Mouse (Mus musculus): Measurements from ENCODE around the gene Sox3. TPM values are rescaled to one million over a fixed set of nuclear protein-coding genes. Genes with fewer than 3 reads are reported as not detected.

The Sox3 gene
- total and polyA plus RNA-seq, 3 experiments: not detected

DNA sequence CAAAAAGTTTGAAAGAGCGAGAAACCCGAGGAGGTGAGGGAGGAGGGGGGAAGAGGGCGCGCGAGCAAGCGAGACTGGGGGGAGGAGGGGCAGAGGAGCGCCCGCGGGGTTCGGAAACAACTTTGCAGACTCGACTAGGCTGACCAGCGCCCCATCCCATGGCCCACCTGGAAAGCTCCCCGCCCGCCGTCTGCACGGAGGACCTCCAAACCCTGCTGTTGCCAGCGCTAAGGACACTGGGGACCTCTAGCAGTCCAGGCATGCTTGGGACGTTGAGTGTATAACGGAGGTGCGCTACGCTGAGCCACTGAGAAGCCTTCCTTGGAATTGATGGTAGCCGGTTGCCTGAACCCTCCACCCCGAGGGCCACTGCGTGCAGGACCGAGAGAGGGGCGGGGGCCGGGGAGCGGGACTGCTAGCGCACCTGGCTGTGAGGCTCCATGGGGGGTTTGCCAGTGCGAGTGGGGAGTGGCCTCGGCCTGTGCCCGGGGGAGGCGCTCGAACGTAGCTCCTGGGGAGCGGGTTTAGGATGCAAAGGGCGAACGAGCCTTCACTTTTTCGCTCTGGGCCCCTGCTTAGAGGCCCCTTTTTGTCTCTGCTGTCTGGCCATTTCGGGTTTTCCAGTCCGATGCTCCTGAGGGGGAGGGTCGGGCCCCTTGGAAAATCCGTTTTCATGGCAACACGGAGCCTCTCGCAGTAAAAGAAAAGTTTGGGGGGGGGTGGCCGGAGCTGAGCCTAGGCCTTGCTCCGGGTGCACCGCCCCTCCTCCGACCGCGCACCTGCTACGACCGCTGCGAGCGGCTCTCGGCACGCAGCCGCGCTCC, 702 bp upstream of the Sox3 start:
- DNase-seq (ENCODE audit: low spot score): no peak
- ATAC-seq (ENCODE audit: extremely low read depth, insufficient number of reproducible peaks, low FRiP score, poor library complexity, severe bottlenecking): no peak
- Histone ChIP-seq H3K36me3 (replicated peaks) (no peaks in the 10 kb centered on the region), H3K4me3 (ENCODE audit: low read depth, low read length) (no peak overlapping the region), H3K9me3 (replicated peaks) (peaks cover 34% of the 10 kb centered on the region), H3K27me3 (ENCODE audit: insufficient read depth, low read length) (no peaks in the 10 kb centered on the region), H3K4me1 (ENCODE audit: insufficient read depth, low read depth, low read length) (no peaks in the 10 kb centered on the region)
- no peak for TF ChIP-seq GATA2 (IDR thresholded peaks at IDR 0.05; ENCODE audit: borderline replicate concordance, low read depth, low read length)
- TF ChIP-seq CTCF (IDR thresholded peaks at IDR 0.05; ENCODE audit: low read depth, low read length): no peak
- no peak for TF ChIP-seq GATA1 (IDR thresholded peaks at IDR 0.05; ENCODE audit: borderline replicate concordance, low read length)
- TF ChIP-seq POLR2AphosphoS5 (IDR thresholded peaks at IDR 0.05; ENCODE audit: insufficient replicate concordance, low read depth, low read length): no peak

DNA sequence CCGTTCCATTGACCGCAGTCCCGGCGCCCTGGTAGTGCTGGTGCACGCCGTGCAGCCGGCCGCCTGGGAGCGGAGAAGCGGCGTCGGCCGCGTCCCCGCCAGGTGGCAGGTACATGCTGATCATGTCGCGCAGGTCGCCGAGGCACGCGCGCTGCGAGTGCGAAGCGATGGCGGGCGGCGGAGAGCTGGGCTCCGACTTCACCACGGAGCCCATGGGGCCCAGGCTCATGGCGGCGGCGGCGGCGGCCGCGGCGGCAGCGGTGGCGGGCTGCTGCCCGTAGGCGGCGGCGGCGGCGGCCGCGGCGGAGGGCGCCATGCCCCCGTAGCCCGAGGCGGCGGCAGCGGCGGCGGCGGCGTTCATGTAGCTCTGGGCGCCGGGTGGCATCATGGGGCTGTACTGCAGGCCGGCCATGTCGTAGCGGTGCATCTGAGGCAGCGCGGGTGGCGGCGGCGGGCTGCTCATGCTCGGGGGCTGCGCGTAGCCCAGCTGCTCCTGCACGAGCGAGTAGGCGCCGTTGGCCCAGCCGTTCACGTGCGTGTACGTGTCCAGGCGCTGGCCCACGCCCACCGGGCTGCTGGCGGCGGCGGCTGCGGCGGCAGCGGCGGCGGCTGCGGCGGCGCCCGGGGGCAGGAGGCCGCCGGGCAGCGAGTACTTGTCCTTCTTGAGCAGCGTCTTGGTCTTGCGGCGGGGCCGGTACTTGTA, 981 bp downstream of the Sox3 start:
- H3K36me3 ChIP-seq (replicated peaks): no peaks in the 10 kb centered on the region
- DNase-seq (ENCODE audit: low spot score) (no peak), ATAC-seq (ENCODE audit: extremely low read depth, insufficient number of reproducible peaks, low FRiP score, poor library complexity, severe bottlenecking) (no peak)
- H3K9me3 ChIP-seq (replicated peaks): peaks cover 34% of the 10 kb centered on the region
- H3K4me1 ChIP-seq (ENCODE audit: insufficient read depth, low read depth, low read length): no peaks in the 10 kb centered on the region
- TF ChIP-seq POLR2AphosphoS5 (IDR thresholded peaks at IDR 0.05; ENCODE audit: insufficient replicate concordance, low read depth, low read length): no peak
- no peak for TF ChIP-seq GATA2 (IDR thresholded peaks at IDR 0.05; ENCODE audit: borderline replicate concordance, low read depth, low read length)
- TF ChIP-seq TAL1 (conservative IDR thresholded peaks at IDR 0.05; ENCODE audit: low read depth, low read length): no peak
- no peak for TF ChIP-seq CTCF (IDR thresholded peaks at IDR 0.05; ENCODE audit: low read depth, low read length)
- TF ChIP-seq GATA1 (IDR thresholded peaks at IDR 0.05; ENCODE audit: borderline replicate concordance, low read length): no peak
- no peaks in the 10 kb centered on the region for H3K27me3 ChIP-seq (ENCODE audit: insufficient read depth, low read length)
- no peak overlapping the region for H3K4me3 ChIP-seq (ENCODE audit: low read depth, low read length)

DNA sequence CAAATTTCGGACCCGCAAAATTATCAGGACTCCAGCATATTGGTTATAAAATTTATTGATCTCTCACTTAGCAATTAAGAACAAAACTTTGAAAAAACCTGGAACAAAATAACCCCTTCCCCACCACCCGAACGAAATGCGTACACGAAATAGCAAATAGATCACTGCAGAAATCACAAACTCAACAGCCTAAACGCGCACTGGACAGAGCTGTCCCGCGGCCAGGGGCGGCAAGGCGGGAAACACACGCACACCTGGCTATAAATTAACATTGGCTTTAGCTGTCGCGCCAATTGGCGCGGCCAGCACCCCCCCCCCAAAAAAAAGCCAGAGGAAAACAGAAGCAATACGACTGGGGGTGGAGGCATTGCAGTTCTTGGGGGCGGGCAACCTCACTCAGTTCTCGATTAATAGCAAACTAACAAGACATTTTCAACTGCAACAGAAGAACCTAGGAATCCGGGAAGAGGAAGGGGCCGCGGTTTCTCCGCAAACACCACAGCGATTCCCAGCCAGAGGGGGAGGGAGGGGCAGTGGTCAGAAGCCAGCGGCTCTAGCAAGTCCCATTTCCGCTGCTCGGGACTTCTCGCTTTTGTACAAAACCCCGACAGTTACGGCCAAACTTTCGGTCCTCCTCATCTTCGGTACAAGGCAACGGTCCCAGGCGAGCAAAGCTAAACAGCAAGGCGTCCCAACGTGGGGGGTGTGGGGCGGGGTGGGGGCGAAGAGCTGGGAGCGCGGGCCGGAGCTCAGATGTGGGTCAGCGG, 1.7 kb downstream of the Sox3 start:
- no peak for TF ChIP-seq TAL1 (conservative IDR thresholded peaks at IDR 0.05; ENCODE audit: low read depth, low read length)
- no peak for TF ChIP-seq CTCF (IDR thresholded peaks at IDR 0.05; ENCODE audit: low read depth, low read length)
- TF ChIP-seq GATA1 (IDR thresholded peaks at IDR 0.05; ENCODE audit: borderline replicate concordance, low read length): no peak
- no peak for TF ChIP-seq POLR2AphosphoS5 (IDR thresholded peaks at IDR 0.05; ENCODE audit: insufficient replicate concordance, low read depth, low read length)
- no peak for TF ChIP-seq GATA2 (IDR thresholded peaks at IDR 0.05; ENCODE audit: borderline replicate concordance, low read depth, low read length)
- no peak for DNase-seq (ENCODE audit: low spot score)
- Histone ChIP-seq H3K4me1 (ENCODE audit: insufficient read depth, low read depth, low read length) (no peaks in the 10 kb centered on the region), H3K4me3 (ENCODE audit: low read depth, low read length) (no peak overlapping the region), H3K36me3 (replicated peaks) (no peaks in the 10 kb centered on the region), H3K27me3 (ENCODE audit: insufficient read depth, low read length) (no peaks in the 10 kb centered on the region), H3K9me3 (replicated peaks) (peaks cover 34% of the 10 kb centered on the region)
- ATAC-seq (ENCODE audit: extremely low read depth, insufficient number of reproducible peaks, low FRiP score, poor library complexity, severe bottlenecking): no peak

DNA sequence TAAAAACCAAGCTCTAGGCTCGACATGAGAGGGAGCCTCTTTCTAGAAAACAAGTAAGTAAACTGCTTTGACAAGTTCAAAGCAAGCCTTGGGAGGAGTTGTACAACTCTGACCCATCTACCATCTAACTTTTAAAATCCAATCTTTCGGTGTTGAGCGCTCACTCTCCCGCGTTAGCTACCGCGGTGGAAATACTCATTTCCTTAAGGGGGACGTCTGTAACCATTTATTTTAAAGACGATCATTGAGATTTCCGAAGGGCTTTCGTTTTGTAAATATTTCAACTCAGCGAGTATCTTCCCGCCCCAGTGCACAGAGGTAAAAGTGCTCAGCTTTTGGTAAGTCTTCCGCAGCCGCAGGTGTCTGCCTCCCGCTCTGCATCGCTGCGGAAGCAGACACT, 2.6 kb downstream of the Sox3 start:
- H3K4me1 ChIP-seq (ENCODE audit: insufficient read depth, low read depth, low read length): no peaks in the 10 kb centered on the region
- ATAC-seq (ENCODE audit: extremely low read depth, insufficient number of reproducible peaks, low FRiP score, poor library complexity, severe bottlenecking) (no peak), DNase-seq (ENCODE audit: low spot score) (no peak)
- no peaks in the 10 kb centered on the region for H3K27me3 ChIP-seq (ENCODE audit: insufficient read depth, low read length)
- H3K36me3 ChIP-seq (replicated peaks): no peaks in the 10 kb centered on the region
- no peak overlapping the region for H3K4me3 ChIP-seq (ENCODE audit: low read depth, low read length)
- TF ChIP-seq GATA2 (IDR thresholded peaks at IDR 0.05; ENCODE audit: borderline replicate concordance, low read depth, low read length): no peak
- TF ChIP-seq POLR2AphosphoS5 (IDR thresholded peaks at IDR 0.05; ENCODE audit: insufficient replicate concordance, low read depth, low read length): no peak
- TF ChIP-seq CTCF (IDR thresholded peaks at IDR 0.05; ENCODE audit: low read depth, low read length): no peak
- no peak for TF ChIP-seq TAL1 (conservative IDR thresholded peaks at IDR 0.05; ENCODE audit: low read depth, low read length)
- no peak for TF ChIP-seq GATA1 (IDR thresholded peaks at IDR 0.05; ENCODE audit: borderline replicate concordance, low read length)
- peaks cover 33% of the 10 kb centered on the region for H3K9me3 ChIP-seq (replicated peaks)

DNA sequence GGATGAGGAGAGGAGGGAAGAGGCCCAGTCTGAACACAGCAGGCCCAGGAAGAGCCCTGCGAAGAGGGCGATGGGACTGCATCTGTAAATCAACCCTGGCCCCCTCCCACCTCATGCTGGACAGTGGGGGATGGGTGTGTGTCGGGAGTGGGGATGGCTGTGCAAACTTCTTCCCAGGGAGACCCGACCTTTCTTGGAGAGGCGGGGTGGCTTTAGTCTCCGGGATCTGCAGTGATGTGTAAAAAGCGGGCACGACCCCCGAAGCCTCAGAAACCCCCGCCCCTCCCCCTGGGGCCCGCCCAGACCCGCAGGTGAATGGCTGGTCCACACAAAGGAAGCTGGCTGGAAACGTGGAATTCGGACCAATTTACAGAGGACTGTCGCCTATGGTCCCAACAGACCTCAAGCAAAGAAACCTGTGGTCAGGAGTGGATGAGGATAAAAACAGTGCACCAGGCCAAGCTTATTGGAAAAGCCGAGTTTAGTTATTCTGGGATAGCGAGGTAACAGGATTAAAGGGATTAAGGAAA, 3.2 kb downstream of the Sox3 start:
- ATAC-seq (ENCODE audit: extremely low read depth, insufficient number of reproducible peaks, low FRiP score, poor library complexity, severe bottlenecking): no peak

More for the DNA sequence above, 3.2 kb downstream of the Sox3 start:
- no peak for DNase-seq (ENCODE audit: low spot score)
- no peaks in the 10 kb centered on the region for H3K27me3 ChIP-seq (ENCODE audit: insufficient read depth, low read length)
- no peaks in the 10 kb centered on the region for H3K36me3 ChIP-seq (replicated peaks)
- peaks cover 31% of the 10 kb centered on the region for H3K9me3 ChIP-seq (replicated peaks)
- no peak for TF ChIP-seq GATA1 (IDR thresholded peaks at IDR 0.05; ENCODE audit: borderline replicate concordance, low read length)
- TF ChIP-seq GATA2 (IDR thresholded peaks at IDR 0.05; ENCODE audit: borderline replicate concordance, low read depth, low read length): no peak
- no peak for TF ChIP-seq POLR2AphosphoS5 (IDR thresholded peaks at IDR 0.05; ENCODE audit: insufficient replicate concordance, low read depth, low read length)
- TF ChIP-seq CTCF (IDR thresholded peaks at IDR 0.05; ENCODE audit: low read depth, low read length): no peak
- no peak overlapping the region for H3K4me3 ChIP-seq (ENCODE audit: low read depth, low read length)
- no peaks in the 10 kb centered on the region for H3K4me1 ChIP-seq (ENCODE audit: insufficient read depth, low read depth, low read length)
